Mouse (Mus musculus) fibroblast of lung, adult 2 months (primary cell): ENCODE measurements around the gene Hectd2.

Experiments
- DNase-seq: peaks from one replicate; pipeline ENCODE4 v3.0.0-alpha.2; 2011; ENCODE audit warnings: low read depth

Gene Hectd2

GRCm38 (mm10) chr19:36554046-36554784 lies at the start of gene Hectd2:
Gene Hectd2, plus strand, starts transcription at chr19:36554639.
- DNase-seq, result no peak

- DNase-seq, result no peak
Observed at GRCm38 (mm10) chr19:36504716-36505115, 49.7 kb upstream of the Hectd2 start.

- DNase-seq, result no peak
Observed at GRCm38 (mm10) chr19:36511305-36511704, 43.1 kb upstream of the Hectd2 start.

GRCm38 (mm10) chr19:36518461-36518860 lies 36.0 kb upstream of the Hectd2 start:
- DNase-seq, result no peak

- DNase-seq, result no peak
Observed at GRCm38 (mm10) chr19:36521568-36521967, 32.9 kb upstream of the Hectd2 start.

- DNase-seq, result no peak
Observed at GRCm38 (mm10) chr19:36522558-36523195, 31.8 kb upstream of the Hectd2 start.

- no peak for DNase-seq
Observed at GRCm38 (mm10) chr19:36525071-36525470, 29.4 kb upstream of the Hectd2 start.

GRCm38 (mm10) chr19:36533082-36533481 lies 21.4 kb upstream of the Hectd2 start:
- no peak for DNase-seq

- no peak for DNase-seq
Observed at GRCm38 (mm10) chr19:36534011-36534765, 20.3 kb upstream of the Hectd2 start.

GRCm38 (mm10) chr19:36534766-36535140 lies 19.7 kb upstream of the Hectd2 start:
- no peak for DNase-seq

GRCm38 (mm10) chr19:36535186-36535585 lies 19.3 kb upstream of the Hectd2 start:
- no peak for DNase-seq

GRCm38 (mm10) chr19:36535878-36536277 lies 18.6 kb upstream of the Hectd2 start:
- DNase-seq, result no peak

- DNase-seq, result no peak
Observed at GRCm38 (mm10) chr19:36536929-36537328, 17.5 kb upstream of the Hectd2 start.

- no peak for DNase-seq
Observed at GRCm38 (mm10) chr19:36538528-36538927, 15.9 kb upstream of the Hectd2 start.

GRCm38 (mm10) chr19:36539311-36539710 lies 15.1 kb upstream of the Hectd2 start:
- no peak for DNase-seq

GRCm38 (mm10) chr19:36540012-36540606 lies 14.3 kb upstream of the Hectd2 start:
- DNase-seq, result no peak

GRCm38 (mm10) chr19:36540776-36541175 lies 13.7 kb upstream of the Hectd2 start:
- DNase-seq, result no peak

- DNase-seq, result no peak
Observed at GRCm38 (mm10) chr19:36553561-36554045, 836 bp upstream of the Hectd2 start.

- DNase-seq, result no peak
Observed at GRCm38 (mm10) chr19:36554785-36555595, 551 bp downstream of the Hectd2 start.

GRCm38 (mm10) chr19:36559331-36559730 lies 4.9 kb downstream of the Hectd2 start:
- no peak for DNase-seq

GRCm38 (mm10) chr19:36560160-36560559 lies 5.7 kb downstream of the Hectd2 start:
- DNase-seq, result no peak

- DNase-seq, result no peak
Observed at GRCm38 (mm10) chr19:36561171-36561570, 6.7 kb downstream of the Hectd2 start.
